Mouse (Mus musculus): ENCODE measurements around the gene Farp1. TPM values are rescaled to one million over a fixed set of nuclear protein-coding genes. Genes with fewer than 3 reads are reported as not detected.
A peak's percentile ranks its signal among the peaks of the same experiment; 100 is the strongest.

The Farp1 gene
- total RNA-seq, 2 experiments from 2014 or later: 130 to 160 TPM

DNA sequence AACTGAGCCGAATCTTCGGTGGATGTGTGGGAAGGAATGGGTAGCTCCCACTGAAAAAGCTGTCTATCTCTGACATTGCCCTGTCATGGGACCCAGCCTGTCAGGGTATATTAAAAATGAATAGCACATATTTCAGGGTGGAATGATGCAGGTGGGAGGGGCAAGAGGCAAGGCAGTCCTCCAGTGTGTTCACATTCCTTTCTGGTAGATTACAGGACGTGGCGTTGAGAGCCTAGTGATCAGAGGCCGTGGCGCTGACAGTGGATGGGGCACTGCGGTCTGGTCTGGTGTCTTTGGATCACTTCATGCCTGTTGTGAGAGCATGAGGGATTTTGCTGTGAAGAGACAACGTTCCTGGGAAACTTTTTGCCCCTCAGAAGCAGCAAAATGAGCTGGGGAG is 64.1 kb downstream of the Farp1 start:
- no peak for DNase-seq (ENCODE audit: low spot score in 2 of 2)
- intact Hi-C loops (cut with DNase I): no loop called here

DNA sequence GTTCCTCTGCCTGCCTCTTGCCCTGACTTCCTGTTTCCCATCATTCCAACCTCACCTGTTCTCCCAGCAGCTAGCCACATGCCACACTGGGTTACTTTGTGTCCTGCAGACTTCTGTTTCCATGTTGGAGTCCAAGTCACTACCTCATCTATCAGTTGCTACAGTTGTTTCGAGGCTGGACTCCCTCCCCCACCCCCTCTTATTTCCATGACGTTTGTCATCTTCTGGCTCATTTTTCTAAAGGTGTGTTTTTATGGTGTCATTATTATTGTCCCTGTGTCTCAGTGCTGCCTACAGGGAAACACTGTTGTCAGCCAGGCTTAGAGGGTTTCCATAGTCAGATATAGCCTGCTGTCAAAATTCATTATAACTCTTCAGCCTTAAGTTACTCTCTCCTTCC is 64.9 kb downstream of the Farp1 start:
- intact Hi-C loops (cut with DNase I): no loop called here
- no peak for DNase-seq (ENCODE audit: low spot score in 2 of 2)

DNA sequence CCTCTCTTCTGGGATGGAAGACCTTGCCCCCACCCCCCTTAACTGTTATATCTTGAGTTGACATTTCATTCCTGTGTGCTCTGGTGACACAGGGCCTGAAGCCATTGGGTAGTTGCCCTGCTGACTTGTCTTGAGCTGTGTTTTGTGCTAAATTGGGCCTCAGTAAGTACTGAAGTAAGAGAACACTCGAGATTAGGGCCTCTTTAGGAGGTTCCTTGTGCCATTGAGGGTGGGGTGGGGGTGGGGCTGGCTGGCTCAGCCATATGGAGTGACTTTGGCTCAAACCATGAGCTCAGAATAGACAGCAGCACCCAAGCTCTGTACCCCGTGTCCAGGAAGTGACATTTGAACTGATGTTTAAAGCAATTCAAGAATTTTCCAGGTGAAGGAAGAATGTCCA is 65.8 kb downstream of the Farp1 start:
- intact Hi-C loops (cut with DNase I): no loop called here
- no peak for DNase-seq (ENCODE audit: low spot score in 2 of 2)

DNA sequence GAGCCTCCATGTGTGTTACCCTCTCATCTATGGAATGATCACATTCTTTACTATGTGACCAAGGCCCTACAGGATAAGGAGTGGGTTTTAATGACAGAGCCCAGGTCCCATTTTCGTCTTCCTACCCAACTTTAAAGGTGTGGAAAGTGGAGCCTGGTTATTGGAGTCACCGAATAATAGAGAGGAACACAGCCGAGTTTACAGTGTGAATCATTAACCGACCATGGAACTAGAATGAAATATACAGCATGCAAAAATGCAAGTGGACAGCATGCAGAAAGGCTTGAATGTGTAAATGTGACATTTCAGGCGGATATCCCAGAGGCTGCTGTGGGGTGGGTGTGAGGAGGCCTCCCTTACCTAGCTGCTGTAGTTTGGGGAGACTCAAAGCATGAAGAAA is 66.5 kb downstream of the Farp1 start:
- DNase-seq (ENCODE audit: low spot score in 2 of 2): no peak
- intact Hi-C loops (cut with DNase I): no loop called here

DNA sequence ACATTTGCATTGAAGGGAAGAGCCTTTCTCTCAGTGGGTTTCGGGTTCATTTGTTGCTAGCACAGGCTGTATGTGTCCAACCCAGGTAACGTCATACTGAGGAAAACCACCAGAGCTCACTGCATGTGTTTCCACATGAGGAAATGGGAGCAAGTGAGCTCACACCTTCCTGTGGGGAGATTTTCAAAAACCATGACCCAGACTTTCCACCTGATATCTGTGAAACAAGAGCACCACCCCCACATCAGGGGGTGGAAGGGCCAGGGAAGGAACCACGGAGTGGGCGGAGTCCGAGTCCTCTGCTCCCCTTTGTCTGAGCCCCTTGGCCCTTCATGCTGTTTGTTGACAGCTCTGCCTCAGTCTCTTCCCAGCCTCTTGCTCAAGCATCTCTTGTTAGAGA is 67.6 kb downstream of the Farp1 start:
- no peak for DNase-seq (ENCODE audit: low spot score in 2 of 2)
- intact Hi-C loops (cut with DNase I): no loop called here

DNA sequence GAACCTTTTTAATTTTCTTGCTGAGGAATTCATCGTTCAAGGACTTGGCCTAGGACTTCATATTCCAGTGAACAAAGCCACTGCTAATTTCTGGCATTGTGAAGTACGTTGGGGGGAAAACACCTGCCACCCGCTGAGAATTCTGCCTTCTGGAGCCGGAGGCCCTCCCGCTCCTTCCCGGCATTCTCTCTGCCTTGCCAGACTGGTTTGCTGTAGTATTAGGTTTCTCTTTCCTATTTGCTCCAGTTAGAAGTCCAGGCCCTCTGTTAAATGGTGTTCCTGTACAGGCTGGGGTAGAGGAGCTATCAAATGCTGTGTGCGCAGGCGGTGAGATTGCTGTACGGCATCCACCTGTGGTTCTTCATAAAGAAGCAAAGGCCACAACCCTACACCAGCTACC is 68.5 kb downstream of the Farp1 start:
- intact Hi-C loops (cut with DNase I): no loop called here
- no peak for DNase-seq (ENCODE audit: low spot score in 2 of 2)

DNA sequence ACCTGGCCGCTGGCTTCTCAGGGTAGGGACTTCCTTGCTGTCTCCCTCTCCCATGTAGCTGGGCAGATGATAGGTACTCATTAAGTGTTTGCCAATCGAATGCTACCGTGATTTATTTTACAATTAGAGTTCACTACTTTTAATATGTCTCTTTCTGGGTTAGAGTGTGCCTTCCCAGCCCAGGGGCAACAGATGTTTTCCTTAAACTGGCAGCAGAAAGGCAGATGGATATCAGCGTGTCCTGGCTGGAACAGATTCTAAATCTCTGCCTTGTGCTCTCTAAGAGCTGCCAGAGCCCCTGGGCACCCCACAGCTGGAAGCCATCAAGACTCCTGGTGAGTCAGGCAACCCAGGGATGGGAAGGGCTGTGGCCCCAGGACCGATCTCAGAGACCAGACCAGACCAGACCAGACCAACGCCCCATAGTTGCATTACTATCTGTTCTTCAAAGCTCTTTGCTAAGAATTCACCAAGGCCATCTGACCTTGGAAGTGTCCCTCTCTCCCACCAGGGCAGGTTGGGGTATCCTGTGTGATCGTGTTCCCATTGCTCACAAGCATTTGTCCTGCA is 69.8 kb downstream of the Farp1 start:
- intact Hi-C loops (cut with DNase I): loop anchor here (5.0 kb wide), 1 partner anchor 68 kb away; the partner anchor contains the start of gene Farp1
- DNase-seq (ENCODE audit: low spot score in 2 of 2): no peak

DNA sequence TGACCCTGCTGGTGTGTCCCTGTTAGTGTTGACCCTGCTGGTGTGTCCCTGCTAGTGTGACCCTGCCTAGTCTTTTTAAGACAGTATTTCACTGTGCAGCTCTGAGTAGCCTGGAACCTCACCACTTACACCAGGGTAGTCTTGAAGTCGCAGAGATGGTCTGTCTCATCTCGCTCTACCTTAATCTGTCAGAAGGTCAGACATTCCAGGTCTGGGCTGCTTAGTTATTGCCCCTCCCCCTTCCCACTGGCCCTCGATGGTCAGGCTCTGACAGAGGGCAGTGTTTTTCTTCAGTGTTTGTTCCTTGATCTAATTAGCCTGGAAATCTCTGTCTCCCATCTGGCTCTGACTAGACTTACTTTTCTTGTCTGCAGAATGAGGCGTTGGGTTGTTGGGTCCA is 71.9 kb downstream of the Farp1 start:
- no peak for DNase-seq (ENCODE audit: low spot score in 2 of 2)
- intact Hi-C loops (cut with DNase I): loop anchor here (5.0 kb wide), 1 partner anchor 70 kb away; the partner anchor contains the start of gene Farp1

DNA sequence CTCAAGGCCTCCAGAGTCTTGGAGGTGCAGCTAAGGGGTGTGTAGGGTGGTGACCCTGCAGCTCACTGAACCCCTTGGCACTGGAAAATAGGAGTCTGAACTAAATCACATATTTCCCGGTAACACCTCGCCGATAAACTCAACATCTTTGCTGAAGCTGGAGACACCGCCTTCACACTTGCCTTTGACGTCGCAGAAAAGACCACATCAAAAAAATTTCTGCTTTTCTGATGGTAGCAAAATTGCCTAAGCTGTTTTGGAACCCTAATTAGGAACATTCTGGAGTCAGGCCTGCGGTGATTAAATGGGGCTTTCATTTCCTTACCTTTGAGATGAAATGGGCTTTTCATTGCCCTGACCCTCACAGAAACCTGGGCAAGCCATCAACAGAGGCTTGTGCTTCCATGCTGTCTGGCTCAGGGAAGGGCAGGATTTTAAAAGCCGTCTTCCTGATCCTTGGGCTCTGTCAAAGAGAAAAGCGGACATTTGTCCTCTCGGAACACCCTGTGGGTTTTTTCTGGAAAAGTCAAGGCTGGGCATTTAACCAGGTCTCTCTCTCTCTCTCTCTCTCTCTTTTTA is 72.8 kb downstream of the Farp1 start:
- DNase-seq (ENCODE audit: low spot score in 2 of 2): no peak
- intact Hi-C loops (cut with DNase I): loop anchor here (5.0 kb wide), 1 partner anchor 70 kb away; the partner anchor contains the start of gene Farp1

DNA sequence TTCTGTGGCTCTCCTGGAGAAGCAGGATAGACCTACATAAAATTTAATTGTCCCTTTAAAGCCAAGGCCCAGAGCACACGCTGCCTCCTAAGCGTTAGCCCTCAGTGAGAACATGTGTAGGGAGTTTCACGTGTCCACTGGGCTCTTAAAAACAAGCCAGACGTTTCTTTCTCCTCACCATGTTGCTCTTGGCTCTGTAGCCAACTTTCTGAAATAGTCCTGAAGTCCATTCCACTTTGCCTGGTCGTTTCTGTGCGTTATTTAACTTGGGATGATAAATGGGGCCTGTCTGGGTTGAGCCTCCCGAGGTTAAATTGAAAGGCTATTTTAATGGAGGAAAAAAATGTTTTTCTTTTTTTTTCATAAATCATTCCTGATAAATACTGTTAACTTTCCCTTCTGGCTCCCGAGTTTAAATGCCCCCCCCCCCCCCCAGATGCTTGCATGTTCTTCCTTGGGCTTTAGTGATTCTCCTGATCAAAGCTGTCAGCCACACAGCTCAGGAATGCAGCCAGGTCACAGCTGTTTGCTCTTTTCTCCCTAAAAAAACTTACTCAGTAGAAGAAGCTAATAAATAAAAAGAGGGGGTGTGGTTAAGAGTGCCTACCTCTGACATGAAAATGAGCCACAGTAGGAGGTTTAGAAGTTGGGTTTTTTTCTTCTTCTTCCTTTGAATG is 73.6 kb downstream of the Farp1 start:
- intact Hi-C loops (cut with DNase I): loop anchor here (5.0 kb wide), 1 partner anchor 71 kb away; the partner anchor contains the start of gene Farp1
- no peak for DNase-seq (ENCODE audit: low spot score in 2 of 2)

DNA sequence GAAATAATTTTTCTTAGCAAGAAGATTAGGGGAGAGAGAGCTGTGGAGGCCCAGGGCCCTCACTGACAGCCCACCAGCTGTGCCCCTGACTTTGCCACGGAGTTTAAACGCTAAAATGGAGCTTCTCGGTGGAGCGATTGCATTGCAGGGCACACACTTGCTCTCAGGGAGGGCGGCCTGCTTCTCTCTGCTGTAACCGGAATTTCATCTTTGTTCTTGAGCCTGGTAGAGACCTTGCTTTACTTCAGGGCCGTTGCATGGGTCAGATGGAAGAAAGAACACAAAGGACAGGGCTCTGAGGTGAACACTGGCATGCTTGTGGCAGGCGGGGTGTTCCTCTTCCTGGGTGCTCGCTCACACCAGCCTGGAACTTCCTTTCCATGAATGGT is 74.1 kb downstream of the Farp1 start:
- intact Hi-C loops (cut with DNase I): loop anchor here (5.0 kb wide), 1 partner anchor 72 kb away; the partner anchor contains the start of gene Farp1
- no peak for DNase-seq (ENCODE audit: low spot score in 2 of 2)

DNA sequence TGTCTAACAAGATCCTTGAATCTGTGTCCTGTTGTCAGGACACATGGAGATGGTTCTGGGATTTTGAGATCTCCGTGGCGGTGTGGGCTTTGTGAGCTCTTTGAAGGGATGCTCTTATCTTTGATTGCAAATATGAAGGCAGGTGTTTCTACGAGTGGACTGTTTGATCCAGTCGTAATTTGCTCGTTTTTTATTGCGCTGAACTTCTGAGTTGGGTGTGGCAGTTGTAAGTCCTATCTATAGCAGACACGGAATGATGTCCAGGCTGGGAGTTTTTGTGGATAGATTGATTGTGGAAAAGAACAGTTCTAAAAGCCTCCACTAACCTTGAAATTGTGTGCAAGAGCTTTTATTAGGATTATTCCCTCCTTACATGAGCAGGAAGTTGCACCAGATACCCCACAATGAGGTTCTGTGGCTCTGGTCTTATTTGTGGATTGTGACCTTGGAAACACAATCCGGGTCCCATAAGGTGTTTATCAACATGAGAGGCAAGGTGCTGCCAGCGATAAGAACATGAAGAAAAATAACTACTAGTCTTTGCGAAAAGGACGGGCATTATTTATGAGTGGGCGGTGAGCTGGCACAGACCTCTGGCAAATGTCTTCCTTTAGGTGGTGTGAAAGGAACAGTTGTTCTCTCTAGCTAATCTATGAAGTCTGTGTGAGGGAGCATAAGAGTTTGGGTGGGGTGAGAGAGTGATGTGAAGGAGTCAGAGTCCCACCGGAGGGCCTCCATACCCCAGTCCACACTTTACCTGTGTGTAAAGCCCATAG is 75.7 kb downstream of the Farp1 start:
- intact Hi-C loops (cut with DNase I): no loop called here
- no peak for DNase-seq (ENCODE audit: low spot score in 2 of 2)

DNA sequence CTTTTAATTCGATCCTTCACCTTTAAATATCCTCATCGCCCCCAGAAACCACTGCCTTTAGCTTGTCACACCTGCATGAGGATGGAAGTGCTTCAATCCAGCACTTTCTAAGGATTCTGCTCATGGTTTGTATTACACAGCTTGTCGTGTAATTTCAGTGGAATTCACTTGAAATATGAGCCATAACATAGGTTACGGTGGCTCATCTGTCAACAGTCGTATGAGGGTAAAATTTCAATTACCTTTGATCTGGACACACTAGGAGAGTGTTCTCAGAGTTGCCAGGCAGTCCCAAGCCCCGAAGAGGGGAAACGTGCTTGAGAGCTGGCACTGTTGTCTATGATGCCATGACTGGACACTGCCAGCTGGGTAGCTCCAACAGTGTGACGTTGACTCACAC is 77.1 kb downstream of the Farp1 start:
- no peak for DNase-seq (ENCODE audit: low spot score in 2 of 2)
- intact Hi-C loops (cut with DNase I): no loop called here

DNA sequence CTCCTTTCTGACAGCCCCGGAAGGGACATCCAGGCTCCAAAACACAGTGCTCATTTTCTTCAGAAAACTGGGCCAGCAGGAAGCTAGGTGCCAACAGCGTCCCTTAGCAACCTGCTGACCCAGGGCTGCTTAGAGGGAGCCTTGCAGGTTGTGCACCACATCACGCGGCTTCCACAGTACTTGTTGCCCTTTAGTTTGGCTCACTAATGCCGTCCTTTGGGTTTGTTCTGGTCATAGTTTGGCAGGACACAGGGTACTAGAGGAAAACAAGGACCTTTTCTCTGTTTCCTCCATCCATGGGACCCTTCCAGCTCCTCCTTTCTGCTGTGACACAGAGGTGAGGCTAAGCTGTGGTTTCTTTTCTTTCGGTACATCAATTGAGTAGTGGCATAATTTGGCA is 78.8 kb downstream of the Farp1 start:
- intact Hi-C loops (cut with DNase I): no loop called here
- DNase-seq (ENCODE audit: low spot score in 2 of 2): peak; percentile 38 to 42

DNA sequence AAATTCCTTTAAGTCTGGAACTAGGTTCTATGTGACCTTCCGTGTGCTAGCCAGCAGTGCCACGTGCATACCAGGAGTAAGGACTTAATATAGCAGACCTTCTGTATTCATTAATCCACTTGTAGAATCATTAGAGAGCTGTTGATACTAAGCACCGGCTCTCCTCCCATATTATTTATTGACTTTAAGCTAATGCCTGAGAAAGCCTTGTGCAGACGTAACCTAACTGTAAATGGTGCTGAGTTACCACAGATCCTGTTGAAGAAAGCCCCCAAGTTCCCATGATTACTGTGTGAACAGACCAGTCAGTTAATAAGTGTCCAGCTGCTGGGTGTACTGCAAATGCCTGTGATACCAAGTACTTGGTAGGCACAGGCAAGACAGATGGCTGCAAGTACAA is 81.7 kb downstream of the Farp1 start:
- no peak for DNase-seq (ENCODE audit: low spot score in 2 of 2)
- intact Hi-C loops (cut with DNase I): no loop called here

DNA sequence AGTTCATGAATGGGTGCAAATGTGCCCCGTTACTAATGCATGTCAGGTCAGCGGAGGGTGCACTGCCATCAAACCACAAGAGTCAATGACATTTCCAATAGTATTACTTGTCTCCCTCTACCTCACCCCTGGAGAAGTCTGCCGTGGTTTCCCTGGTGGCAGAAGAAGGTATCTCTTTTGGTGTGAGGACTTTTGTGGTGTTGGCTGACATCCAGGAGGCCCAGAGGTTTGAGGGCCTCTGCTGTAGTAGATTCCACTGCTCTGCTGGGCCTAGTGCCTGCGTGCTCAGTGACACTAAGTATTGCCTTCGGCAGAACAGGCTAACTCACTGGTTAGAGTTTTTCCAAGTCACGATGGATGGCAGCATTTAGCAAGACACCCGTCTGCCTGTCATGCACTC is 83.9 kb downstream of the Farp1 start:
- intact Hi-C loops (cut with DNase I): no loop called here
- no peak for DNase-seq (ENCODE audit: low spot score in 2 of 2)

DNA sequence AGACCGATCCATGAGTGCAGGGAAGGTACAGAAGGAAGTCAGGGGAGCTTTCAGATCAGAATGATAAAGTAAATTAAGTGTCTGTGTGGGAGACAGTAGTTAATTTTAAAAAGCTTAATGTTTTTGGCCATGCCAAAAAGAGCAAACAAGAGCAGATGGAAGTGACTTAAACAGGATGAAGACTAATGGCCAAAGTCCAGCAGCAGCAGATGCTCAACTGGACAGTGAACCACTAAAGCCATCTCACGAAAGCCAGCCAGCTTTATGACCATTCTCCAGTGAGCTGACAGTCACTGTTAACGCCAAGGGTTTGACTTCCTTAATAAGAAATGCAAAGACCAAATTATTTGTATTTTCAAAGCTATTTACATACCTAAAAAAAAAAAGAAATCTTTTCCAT is 86.7 kb downstream of the Farp1 start:
- no peak for DNase-seq (ENCODE audit: low spot score in 2 of 2)
- intact Hi-C loops (cut with DNase I): no loop called here

DNA sequence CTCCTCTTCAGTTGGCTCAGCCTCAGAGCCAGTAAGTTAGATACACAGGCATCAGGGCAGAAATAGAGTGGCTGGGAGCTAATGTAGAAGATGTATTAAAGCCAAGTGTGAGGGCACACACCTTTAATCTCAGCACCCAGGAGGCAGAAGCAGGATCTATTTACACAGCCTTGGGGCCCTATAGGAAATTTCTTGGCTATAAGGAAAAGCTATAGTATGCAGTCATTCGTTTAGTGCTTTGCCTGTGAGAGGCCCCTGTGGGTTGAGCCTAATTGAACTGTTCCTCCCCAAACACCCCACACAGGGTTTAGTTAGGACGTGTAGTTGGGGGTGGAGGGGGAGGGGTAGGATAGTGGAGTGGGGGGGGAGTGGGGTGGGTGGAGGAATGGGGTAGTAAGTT is 87.9 kb downstream of the Farp1 start:
- no peak for DNase-seq (ENCODE audit: low spot score in 2 of 2)

DNA sequence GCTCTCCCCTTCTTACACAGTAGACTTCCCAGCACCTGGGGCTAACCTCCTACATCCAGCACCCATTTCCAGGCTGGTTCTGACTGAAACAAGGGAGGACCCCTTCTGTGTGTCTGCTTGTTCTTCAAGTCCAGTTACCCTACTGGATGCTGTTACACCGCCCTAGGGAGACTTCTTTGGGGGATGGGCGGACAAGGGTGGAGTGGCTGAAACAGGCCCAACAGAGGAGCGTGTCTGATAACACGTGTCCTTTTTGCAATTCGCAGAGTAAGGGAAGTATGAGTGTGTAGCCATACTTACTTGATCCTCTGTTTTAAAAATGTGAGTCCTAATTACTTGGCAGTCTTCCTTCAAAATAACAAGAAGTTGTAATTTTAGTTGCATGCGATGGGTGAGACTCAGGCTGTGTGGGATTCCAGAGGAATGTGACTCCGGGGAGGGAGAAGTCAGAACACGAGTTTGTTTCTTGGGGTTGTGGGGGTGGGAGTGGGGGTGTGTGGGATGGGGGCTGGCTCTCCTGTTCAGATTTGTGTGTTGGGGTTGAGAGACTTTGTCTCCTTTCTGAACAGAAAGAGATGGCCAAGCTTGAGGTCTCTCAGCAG is 89.5 kb downstream of the Farp1 start:
- no peak for DNase-seq (ENCODE audit: low spot score in 2 of 2)
- intact Hi-C loops (cut with DNase I): no loop called here

More for the DNA sequence above, 87.9 kb downstream of the Farp1 start:
- intact Hi-C loops (cut with DNase I): no loop called here

DNA sequence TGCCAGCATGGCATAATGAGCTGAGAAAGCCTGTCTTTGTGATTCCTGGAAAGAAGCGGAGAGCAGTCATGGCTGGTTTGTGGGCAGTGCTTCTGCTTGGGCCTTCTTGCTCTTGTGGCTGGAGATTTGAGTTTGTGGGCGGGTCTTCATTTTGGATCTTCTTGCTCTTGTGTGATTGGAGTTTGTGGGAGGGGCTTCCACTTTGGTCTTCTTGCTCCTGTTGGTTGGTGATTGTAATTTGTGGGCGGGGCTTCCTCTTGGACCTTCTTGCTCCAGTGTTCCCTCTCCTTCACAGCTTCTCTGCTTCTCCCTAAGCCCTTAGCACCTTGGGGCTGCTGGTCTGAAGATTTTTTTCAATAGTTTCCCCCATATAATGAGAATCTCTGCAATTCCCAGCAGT is 90.7 kb downstream of the Farp1 start:
- intact Hi-C loops (cut with DNase I): no loop called here

More for the DNA sequence above, 90.7 kb downstream of the Farp1 start:
- DNase-seq (ENCODE audit: low spot score in 2 of 2): no peak

All from left cerebral cortex, postnatal 36 days (tissue).